Mouse (Mus musculus) urinary bladder, adult 18-20 months (tissue): ENCODE data around the gene Srpk2.
"Not testable (repeated sequence)": the region's sequence is repeated elsewhere in the genome, so short reads cannot be mapped to it uniquely, and the experiment has no call there.

Source experiments
- DNase-seq, 2 experiments: peaks; one replicate each; pipeline ENCODE4 v3.0.0; 2022; ENCODE audit warnings: low spot score in 2 of 2, mixed read lengths in 2 of 2

Gene Srpk2

GRCm38 (mm10) chr5:23615586-23616269 is 68.7 kb downstream of the Srpk2 start:
- no peak for DNase-seq

- DNase-seq, result no peak
These were observed 71.6 kb downstream of the Srpk2 start for GRCm38 (mm10) chr5:23612856-23613255.

GRCm38 (mm10) chr5:23604036-23604705 is 80.2 kb downstream of the Srpk2 start:
- no peak for DNase-seq

GRCm38 (mm10) chr5:23599750-23600537 is 84.5 kb downstream of the Srpk2 start:
- DNase-seq, result no peak

- DNase-seq, result no peak
These were observed 85.2 kb downstream of the Srpk2 start for GRCm38 (mm10) chr5:23599171-23599570.

- DNase-seq, result no peak
These were observed 85.9 kb downstream of the Srpk2 start for GRCm38 (mm10) chr5:23598491-23598890.

- DNase-seq, result no peak
These were observed 86.4 kb downstream of the Srpk2 start for GRCm38 (mm10) chr5:23597999-23598398.

GRCm38 (mm10) chr5:23597260-23597864 is 87.1 kb downstream of the Srpk2 start:
- DNase-seq, result no peak

- no peak for DNase-seq
These were observed 88.0 kb downstream of the Srpk2 start for GRCm38 (mm10) chr5:23596326-23596965.

- DNase-seq, result not testable (repeated sequence)
These were observed 94.1 kb downstream of the Srpk2 start for GRCm38 (mm10) chr5:23590298-23590697.

GRCm38 (mm10) chr5:23587614-23588013 is 96.8 kb downstream of the Srpk2 start:
- DNase-seq, result no peak

GRCm38 (mm10) chr5:23586531-23587453 is 97.6 kb downstream of the Srpk2 start:
- DNase-seq, result no peak

- DNase-seq, result peak in 1 of 2 experiments; percentile 24
These were observed 102.8 kb downstream of the Srpk2 start for GRCm38 (mm10) chr5:23581484-23582060.

- DNase-seq, result no peak
These were observed 105.1 kb downstream of the Srpk2 start for GRCm38 (mm10) chr5:23579120-23579880.

- no peak for DNase-seq
These were observed 106.0 kb downstream of the Srpk2 start for GRCm38 (mm10) chr5:23578322-23578957.

- no peak for DNase-seq
These were observed 106.6 kb downstream of the Srpk2 start for GRCm38 (mm10) chr5:23577847-23578246.

GRCm38 (mm10) chr5:23576336-23577094 is 107.9 kb downstream of the Srpk2 start:
- DNase-seq, result no peak

GRCm38 (mm10) chr5:23573942-23574341 is 110.5 kb downstream of the Srpk2 start:
- no peak for DNase-seq
